Mouse (Mus musculus) c-Kit-negative CD71-positive TER-119-positive erythroid progenitor cells, embryonic 14.5 days (primary cell): Measurements from ENCODE around the gene 4933425L06Rik.

Source experiments
- DNase-seq: peaks from one replicate; pipeline ENCODE4 v3.0.0-alpha.2; 2013; ENCODE audit warnings: low read depth, low spot score

The 4933425L06Rik gene

GRCm38 (mm10) chr13:105134397-105134796 lies 52.5 kb downstream of the 4933425L06Rik start:
- no peak for DNase-seq

- DNase-seq, result no peak
Observed at GRCm38 (mm10) chr13:105139881-105140280, 58.0 kb downstream of the 4933425L06Rik start.

GRCm38 (mm10) chr13:105146827-105147226 lies 64.9 kb downstream of the 4933425L06Rik start:
- DNase-seq, result no peak

- no peak for DNase-seq
Observed at GRCm38 (mm10) chr13:105147795-105148418, 66.0 kb downstream of the 4933425L06Rik start.

- DNase-seq, result no peak
Observed at GRCm38 (mm10) chr13:105150006-105150405, 68.1 kb downstream of the 4933425L06Rik start.

GRCm38 (mm10) chr13:105153955-105154354 lies 72.0 kb downstream of the 4933425L06Rik start:
- DNase-seq, result no peak

- no peak for DNase-seq
Observed at GRCm38 (mm10) chr13:105165441-105165840, 83.5 kb downstream of the 4933425L06Rik start.
